ENCODE assay signal across 8 mouse cellular contexts in genomic region chr19:18630221-18631119, GRCm38 (mm10). TPM values are rescaled to one million over a fixed set of nuclear protein-coding genes. Genes with fewer than 3 reads are reported as not detected.
DNase-seq lines count a peak whose midpoint lies in the region; ATAC-seq and TF ChIP-seq lines count a peak whose summit lies in the region.

No protein-coding gene starts in this region.

- DNase-seq in gastrocnemius, adult 18-20 months (ENCODE audit: low spot score), result peak; percentile 23
- DNase-seq in gastrocnemius, adult 8-10 months (ENCODE audit: low spot score in 2 of 2), result no peak
- DNase-seq in layer of hippocampus, postnatal 36 days, result no peak
- DNase-seq in right cerebral cortex, postnatal 10 days (ENCODE audit: low spot score in 2 of 2), result no peak

- TF ChIP-seq POLR2A in bone marrow, adult 2 months (IDR thresholded peaks at IDR 0.05; ENCODE audit: borderline replicate concordance, control insufficient read depth, low read depth, low read length), result peak; percentile 41; the same call in 1 of the 2 replicates

- peak overlapping the region; percentile 82 for H3K9ac ChIP-seq in heart, embryonic 11.5 days (ENCODE audit: low read depth, low read length)
- peak overlapping the region; percentile 88 for H3K9ac ChIP-seq in kidney, embryonic 16.5 days (replicated peaks; ENCODE audit: low read length)

- H3K4me3 ChIP-seq in bone marrow, adult 2 months (replicated peaks; ENCODE audit: control insufficient read depth, low read depth, low read length), result peak overlapping the region; percentile 97
- H3K4me3 ChIP-seq in heart, embryonic 11.5 days (ENCODE audit: low read depth, low read length), result peak overlapping the region; percentile 80
- H3K4me3 ChIP-seq in kidney, embryonic 16.5 days (ENCODE audit: low read length), result peak overlapping the region; percentile 84
- peak overlapping the region; percentile 69 for H3K4me3 ChIP-seq in macrophage (ENCODE audit: inconsistent target)

- peak overlapping the region; percentile 99 for H3K27ac ChIP-seq in bone marrow, adult 2 months (ENCODE audit: control insufficient read depth, insufficient read depth, low read depth, low read length, poor library complexity)
- H3K27ac ChIP-seq in heart, embryonic 11.5 days (ENCODE audit: low read depth, low read length), result no peak overlapping the region
- peak overlapping the region; percentile 95 for H3K27ac ChIP-seq in kidney, embryonic 16.5 days (ENCODE audit: low read length)
- peak overlapping the region; percentile 89 for H3K27ac ChIP-seq in macrophage

- 0 out of 2 replicates have a peak, but pooled peaks cover 2% of the 10 kb centered on the region for H3K27me3 ChIP-seq in heart, embryonic 11.5 days (ENCODE audit: control insufficient read depth, insufficient read depth, low read length)
- H3K27me3 ChIP-seq in kidney, embryonic 16.5 days (ENCODE audit: insufficient read depth, low read length), result no peaks in the 10 kb centered on the region

- no peak for TF ChIP-seq CTCF in bone marrow, adult 2 months (IDR thresholded peaks at IDR 0.05; ENCODE audit: control insufficient read depth, insufficient read depth, low read length)

- WGBS in bone marrow, adult 2 months, result 5% methylated on average over 17 of the region's 17 CpGs
- WGBS in heart, embryonic 11.5 days (ENCODE audit: insufficient replicate concordance), result 8% methylated on average over 17 of the region's 17 CpGs
- 6% methylated on average over 17 of the region's 17 CpGs for WGBS in kidney, embryonic 16.5 days
- WGBS in macrophage (ENCODE audit: missing documents), result 7% methylated on average over 17 of the region's 17 CpGs

- H3K4me2 ChIP-seq in heart, embryonic 11.5 days, result peak overlapping the region; percentile 77
- H3K4me2 ChIP-seq in kidney, embryonic 16.5 days (replicated peaks; ENCODE audit: low read depth, low read length), result peak overlapping the region; percentile 54

- ATAC-seq in heart, embryonic 11.5 days (replicated peaks; ENCODE audit: insufficient number of reproducible peaks, low FRiP score, low TSS enrichment), result no peak
- ATAC-seq in kidney, embryonic 16.5 days (ENCODE audit: low FRiP score, low TSS enrichment), result no peak

- H3K4me1 ChIP-seq in bone marrow, adult 2 months (ENCODE audit: control insufficient read depth, insufficient read depth, low read length), result peaks cover 1% of the 10 kb centered on the region
- no peaks in the 10 kb centered on the region for H3K4me1 ChIP-seq in heart, embryonic 11.5 days (ENCODE audit: control insufficient read depth, insufficient read depth, low read length)
- peaks cover 23% of the 10 kb centered on the region for H3K4me1 ChIP-seq in kidney, embryonic 16.5 days (ENCODE audit: insufficient read depth, low read length)

- no peaks in the 10 kb centered on the region for H3K36me3 ChIP-seq in heart, embryonic 11.5 days (ENCODE audit: control insufficient read depth, insufficient read depth, low read length)
- H3K36me3 ChIP-seq in kidney, embryonic 16.5 days (ENCODE audit: insufficient read depth, low read length), result no peaks in the 10 kb centered on the region
- no peaks in the 10 kb centered on the region for H3K36me3 ChIP-seq in macrophage (ENCODE audit: inconsistent target)

- peaks cover 80% of the 10 kb centered on the region for H3K79me2 ChIP-seq in macrophage (ENCODE audit: inconsistent target)

- H3K9me3 ChIP-seq in heart, embryonic 11.5 days (replicated peaks; ENCODE audit: control insufficient read depth, low read length), result no peaks in the 10 kb centered on the region
- no peaks in the 10 kb centered on the region for H3K9me3 ChIP-seq in kidney, embryonic 16.5 days (ENCODE audit: low read length)

RNA-seq across cellular contexts. Expression of gene Ostf1, which starts 1.2 kb away (rescaled TPM):
- total RNA-seq in gastrocnemius, adult 18-20 months (2021), result 10 to 100 TPM; 24.2 to 24.3 TPM
- 10 to 100 TPM; 22.1 to 28.5 (median 25.5) TPM for total RNA-seq in gastrocnemius, adult 8-10 months (2022)
- 32.5 and 64.7 TPM in 2 replicates for polyA plus RNA-seq in bone marrow, adult 2 months (2011; ENCODE audit: insufficient read depth, insufficient read length, low replicate concordance, missing spikeins)
- polyA plus RNA-seq in heart, embryonic 11.5 days (2014; fragmentation: Nextera tagmentation; extraction: Ambion mirVana), result 60.2 and 65.4 TPM in 2 replicates
- 136 and 150 TPM in 2 replicates for polyA plus RNA-seq in kidney, embryonic 16.5 days (2015; fragmentation: Nextera tagmentation; extraction: Ambion mirVana)
- total RNA-seq in macrophage (2018; cell fraction: chromatin; rRNA removed), result 100 to 1,000 TPM in 20 of 26 experiments, 10 to 100 TPM in 6; 48.7 to 282 (median 168) TPM
- total RNA-seq in macrophage (2018; cell fraction: cytosol; rRNA removed), result 100 to 1,000 TPM; 397 to 624 (median 488) TPM
- 100 to 1,000 TPM in 24 of 26 experiments, 10 to 100 TPM in 2; 89.5 to 224 (median 144) TPM for total RNA-seq in macrophage (2018; cell fraction: nucleus; rRNA removed)
- 515 to 693 TPM (median 583 TPM) in 3 replicates for polyA plus RNA-seq in macrophage (2018)
- total RNA-seq in layer of hippocampus, postnatal 36 days (2021), result 10 to 100 TPM; 30.9 to 34.4 TPM

RNA-seq across cellular contexts. Expression of gene Nmrk1, which starts 1.3 kb away (rescaled TPM):
- total RNA-seq in gastrocnemius, adult 18-20 months (2021), result 1 to 10 TPM; 2.6 to 3.5 TPM
- 1 to 10 TPM; 3.0 to 4.8 (median 3.6) TPM for total RNA-seq in gastrocnemius, adult 8-10 months (2022)
- 3.0 and 14.9 TPM in 2 replicates for polyA plus RNA-seq in bone marrow, adult 2 months (2011; ENCODE audit: insufficient read depth, insufficient read length, low replicate concordance, missing spikeins)
- polyA plus RNA-seq in heart, embryonic 11.5 days (2014; fragmentation: Nextera tagmentation; extraction: Ambion mirVana), result 6.0 and 7.6 TPM in 2 replicates
- 28.6 and 29.2 TPM in 2 replicates for polyA plus RNA-seq in kidney, embryonic 16.5 days (2015; fragmentation: Nextera tagmentation; extraction: Ambion mirVana)
- total RNA-seq in macrophage (2018; cell fraction: chromatin; rRNA removed), result 100 to 1,000 TPM in 4 of 26 experiments, 10 to 100 TPM in 22; 13.6 to 128 (median 43.0) TPM
- 10 to 100 TPM in 18 of 26 experiments, 1 to 10 TPM in 8; 5.3 to 26.5 (median 12.8) TPM for total RNA-seq in macrophage (2018; cell fraction: cytosol; rRNA removed)
- 100 to 1,000 TPM in 1 of 26 experiments, 10 to 100 TPM in 25; 11.7 to 114 (median 31.0) TPM for total RNA-seq in macrophage (2018; cell fraction: nucleus; rRNA removed)
- 16.2 to 41.4 TPM (median 17.9 TPM) in 3 replicates for polyA plus RNA-seq in macrophage (2018)
- total RNA-seq in layer of hippocampus, postnatal 36 days (2021), result 1 to 10 TPM; 9.5 to 9.6 TPM

RNA-seq across cellular contexts. Expression of gene Carnmt1, which starts 40.1 kb away (rescaled TPM):
- total RNA-seq in gastrocnemius, adult 18-20 months (2021), result 100 to 1,000 TPM; 129 to 137 TPM
- total RNA-seq in gastrocnemius, adult 8-10 months (2022), result 100 to 1,000 TPM; 103 to 147 (median 134) TPM
- 7.8 and 9.8 TPM in 2 replicates for polyA plus RNA-seq in bone marrow, adult 2 months (2011; ENCODE audit: insufficient read depth, insufficient read length, low replicate concordance, missing spikeins)
- polyA plus RNA-seq in heart, embryonic 11.5 days (2014; fragmentation: Nextera tagmentation; extraction: Ambion mirVana), result 21.7 and 26.5 TPM in 2 replicates
- 24.0 and 26.0 TPM in 2 replicates for polyA plus RNA-seq in kidney, embryonic 16.5 days (2015; fragmentation: Nextera tagmentation; extraction: Ambion mirVana)
- 10 to 100 TPM in 11 of 26 experiments, 1 to 10 TPM in 15; 1.2 to 24.0 (median 7.4) TPM for total RNA-seq in macrophage (2018; cell fraction: chromatin; rRNA removed)
- 10 to 100 TPM; 10.2 to 24.7 (median 14.6) TPM for total RNA-seq in macrophage (2018; cell fraction: cytosol; rRNA removed)
- 10 to 100 TPM in 12 of 26 experiments, 1 to 10 TPM in 14; 5.0 to 28.0 (median 9.5) TPM for total RNA-seq in macrophage (2018; cell fraction: nucleus; rRNA removed)
- polyA plus RNA-seq in macrophage (2018), result 11.1 to 21.8 TPM (median 21.2 TPM) in 3 replicates
- total RNA-seq in layer of hippocampus, postnatal 36 days (2021), result 10 to 100 TPM; 13.8 to 14.5 TPM
